24 mouse cellular contexts compared by ENCODE assay signal in genomic region chr11:53745260-53745659, GRCm38 (mm10). TPM values are rescaled to one million over a fixed set of nuclear protein-coding genes. Genes with fewer than 3 reads are reported as not detected.
DNase-seq lines count a peak whose midpoint lies in the region; ATAC-seq and TF ChIP-seq lines count a peak whose summit lies in the region.
"Had no signal": no experiment of that assay in that cellular context is flagged by ENCODE, and none has a peak within 500 bp of the region (broad histone marks: within the 10 kb centered on the region; RNA-seq: fewer than 3 reads in every experiment).

No protein-coding gene starts in this region.

- H3K9me3 ChIP-seq in intestine, postnatal 0 days (ENCODE audit: control insufficient read depth): no peaks in the 10 kb centered on the region
- H3K9me3 ChIP-seq in intestine, embryonic 16.5 days (ENCODE audit: control insufficient read depth, low read length): no peaks in the 10 kb centered on the region
- no peaks in the 10 kb centered on the region for H3K9me3 ChIP-seq in liver, postnatal 0 days (ENCODE audit: low read length)
- H3K9me3 ChIP-seq in MEL (replicated peaks; ENCODE audit: insufficient read depth, low read length): no peaks in the 10 kb centered on the region
- H3K9me3 ChIP-seq: embryonic facial prominence, embryonic 12.5 days; forebrain, embryonic 15.5 days; G1E; heart, embryonic 13.5 days; hindbrain, embryonic 13.5 days had no signal

- H3K27me3 ChIP-seq in intestine, postnatal 0 days (replicated peaks; ENCODE audit: control insufficient read depth, insufficient read depth, low read length): no peaks in the 10 kb centered on the region
- H3K27me3 ChIP-seq in intestine, embryonic 16.5 days (replicated peaks; ENCODE audit: control insufficient read depth, insufficient read depth, low read length): no peaks in the 10 kb centered on the region
- H3K27me3 ChIP-seq in liver, postnatal 0 days (ENCODE audit: insufficient read depth, low read length): no peaks in the 10 kb centered on the region
- H3K27me3 ChIP-seq in MEL (ENCODE audit: control insufficient read depth in 1 of 2, insufficient read depth in 2 of 2, low read length in 2 of 2): peaks cover 11 to 32% of the 10 kb centered on the region in 2 experiments
- H3K27me3 ChIP-seq: embryonic facial prominence, embryonic 12.5 days; heart, embryonic 13.5 days; hindbrain, embryonic 13.5 days had no signal

- no peak overlapping the region for H3K4me2 ChIP-seq in intestine, postnatal 0 days (replicated peaks; ENCODE audit: low read depth)
- no peak overlapping the region for H3K4me2 ChIP-seq in intestine, embryonic 16.5 days (ENCODE audit: low read depth, low read length)
- no peak overlapping the region for H3K4me2 ChIP-seq in liver, postnatal 0 days (ENCODE audit: low read depth, low read length)
- H3K4me2 ChIP-seq: embryonic facial prominence, embryonic 12.5 days; forebrain, embryonic 15.5 days; heart, embryonic 13.5 days; hindbrain, embryonic 13.5 days had no signal

- H3K4me3 ChIP-seq in intestine, postnatal 0 days (ENCODE audit: low read depth, low read length): no peak overlapping the region
- H3K4me3 ChIP-seq in intestine, embryonic 16.5 days (ENCODE audit: low read length): no peak overlapping the region
- H3K4me3 ChIP-seq in liver, postnatal 0 days (ENCODE audit: low read depth, low read length): no peak overlapping the region
- no peak overlapping the region for H3K4me3 ChIP-seq in MEL (ENCODE audit: control insufficient read depth in 1 of 2, insufficient read depth in 1 of 2, low read depth in 2 of 2, low read length in 2 of 2)
- H3K4me3 ChIP-seq: embryonic facial prominence, embryonic 12.5 days; forebrain, embryonic 15.5 days; heart, embryonic 13.5 days; hindbrain, embryonic 13.5 days had no signal

- no peak for TF ChIP-seq EP300 in liver, postnatal 0 days (IDR thresholded peaks at IDR 0.05; ENCODE audit: low read depth)
- no peak for TF ChIP-seq EP300 in MEL (IDR thresholded peaks at IDR 0.05; ENCODE audit: low read depth in 1 of 2, low read length in 2 of 2)

- no peaks in the 10 kb centered on the region for H3K36me3 ChIP-seq in intestine, postnatal 0 days (ENCODE audit: control insufficient read depth, insufficient read depth)
- H3K36me3 ChIP-seq in intestine, embryonic 16.5 days (ENCODE audit: control insufficient read depth, insufficient read depth, low read length): no peaks in the 10 kb centered on the region
- no peaks in the 10 kb centered on the region for H3K36me3 ChIP-seq in liver, postnatal 0 days (replicated peaks; ENCODE audit: insufficient read depth, low read length)
- no peaks in the 10 kb centered on the region for H3K36me3 ChIP-seq in MEL (ENCODE audit: control insufficient read depth in 1 of 2, insufficient read depth in 2 of 2, low read length in 2 of 2)
- H3K36me3 ChIP-seq: embryonic facial prominence, embryonic 12.5 days; forebrain, embryonic 15.5 days; G1E; heart, embryonic 13.5 days; hindbrain, embryonic 13.5 days had no signal

- no peak overlapping the region for H3K27ac ChIP-seq in intestine, postnatal 0 days (ENCODE audit: low read depth, low read length)
- no peak overlapping the region for H3K27ac ChIP-seq in intestine, embryonic 16.5 days (ENCODE audit: low read length)
- no peak overlapping the region for H3K27ac ChIP-seq in liver, postnatal 0 days (ENCODE audit: low read depth)
- no peak overlapping the region for H3K27ac ChIP-seq in MEL (ENCODE audit: control insufficient read depth, low read depth, low read length)
- H3K27ac ChIP-seq: embryonic facial prominence, embryonic 12.5 days; forebrain, embryonic 15.5 days; heart, embryonic 13.5 days; hindbrain, embryonic 13.5 days; hindbrain, postnatal 0 days had no signal

- H3K79me2 ChIP-seq in MEL (ENCODE audit: control insufficient read depth, insufficient read depth, low read length, poor library complexity): no peaks in the 10 kb centered on the region

- 84% methylated on average over 2 of the region's 2 CpGs for WGBS in intestine, postnatal 0 days
- 93% methylated on average over 2 of the region's 2 CpGs for WGBS in intestine, embryonic 16.5 days
- 79% methylated on average over 2 of the region's 2 CpGs for WGBS in liver, postnatal 0 days (ENCODE audit: insufficient replicate concordance)

- peak; percentile 51 for TF ChIP-seq CTCF in intestine, postnatal 0 days (IDR thresholded peaks at IDR 0.05; ENCODE audit: low read depth)
- peak; percentile 30 for TF ChIP-seq CTCF in liver, postnatal 0 days (IDR thresholded peaks at IDR 0.05; ENCODE audit: low read depth)
- TF ChIP-seq CTCF in MEL (IDR thresholded peaks at IDR 0.05 in 2 of 3, conservative IDR thresholded peaks at IDR 0.05 in 1 of 3; ENCODE audit: control insufficient read depth in 1 of 3, insufficient read depth in 1 of 3, low read depth in 2 of 3, low read length in 3 of 3, poor library complexity in 1 of 3, severe bottlenecking in 1 of 3): peak in 1 of 3 experiments; percentile 55; a peak in 3 of 6 replicates

- H3K4me1 ChIP-seq in intestine, postnatal 0 days (replicated peaks; ENCODE audit: control insufficient read depth, insufficient read depth, low read length): no peaks in the 10 kb centered on the region
- no peaks in the 10 kb centered on the region for H3K4me1 ChIP-seq in intestine, embryonic 16.5 days (ENCODE audit: control insufficient read depth, insufficient read depth, low read length)
- H3K4me1 ChIP-seq in liver, postnatal 0 days (ENCODE audit: insufficient read depth): peaks cover 2% of the 10 kb centered on the region; the same call in 1 of the 2 replicates
- no peaks in the 10 kb centered on the region for H3K4me1 ChIP-seq in MEL (ENCODE audit: control insufficient read depth in 1 of 2, insufficient read depth in 2 of 2, low read length in 2 of 2)
- H3K4me1 ChIP-seq: embryonic facial prominence, embryonic 12.5 days; forebrain, embryonic 15.5 days; hindbrain, embryonic 13.5 days had no signal

- TF ChIP-seq POLR2A in MEL (IDR thresholded peaks at IDR 0.05; ENCODE audit: control insufficient read depth in 1 of 2, insufficient read depth in 1 of 2, low read depth in 1 of 2, low read length in 2 of 2, poor library complexity in 1 of 2): no peak

- TF ChIP-seq RAD21 in MEL (IDR thresholded peaks at IDR 0.05; ENCODE audit: low read depth, low read length): peak; percentile 51

- no peak for ATAC-seq in intestine, postnatal 0 days
- ATAC-seq in intestine, embryonic 16.5 days: no peak
- no peak for ATAC-seq in liver, postnatal 0 days
- ATAC-seq: forebrain, embryonic 15.5 days; hindbrain, postnatal 0 days had no signal

- no peak overlapping the region for H3K9ac ChIP-seq in intestine, postnatal 0 days (ENCODE audit: low read depth, low read length)
- no peak overlapping the region for H3K9ac ChIP-seq in intestine, embryonic 16.5 days (ENCODE audit: low read depth, low read length)
- H3K9ac ChIP-seq in liver, postnatal 0 days (replicated peaks): no peak overlapping the region
- H3K9ac ChIP-seq in MEL (ENCODE audit: control insufficient read depth, low read depth, low read length, poor library complexity, severe bottlenecking): no peak overlapping the region
- H3K9ac ChIP-seq: embryonic facial prominence, embryonic 12.5 days; forebrain, embryonic 15.5 days; heart, embryonic 13.5 days; hindbrain, embryonic 13.5 days had no signal

- DNase-seq in liver, postnatal 0 days: no peak
- DNase-seq in liver (no peak), MEL (ENCODE audit: low read depth, low spot score) (no peak)
- peak; percentile 40 for DNase-seq in induced T-regulatory cell, adult 2 months (ENCODE audit: low read depth)
- no peak for DNase-seq in cerebellum, postnatal 10 days
- no peak for DNase-seq in adrenal gland, adult 2 months
- DNase-seq: adrenal gland, adult 8-10 months; adrenal gland, postnatal 36 days; cerebellum, adult 2 months; cerebellum, postnatal 14 days; gastrocnemius, postnatal 10 days had no signal

RNA-seq across cellular contexts. Expression of gene Irf1, which starts 24.6 kb away (rescaled TPM):
- polyA plus RNA-seq in intestine, postnatal 0 days (2015; fragmentation: Nextera tagmentation; extraction: Ambion mirVana): 64.3 and 76.1 TPM in 2 replicates
- 52.9 and 58.7 TPM in 2 replicates for polyA plus RNA-seq in intestine, embryonic 16.5 days (2015; fragmentation: Nextera tagmentation; extraction: Ambion mirVana)
- 22.0 and 24.5 TPM in 2 replicates for polyA plus RNA-seq in liver, postnatal 0 days (2015; fragmentation: Nextera tagmentation; extraction: Ambion mirVana)
- 0.46 and 0.73 TPM in 2 replicates for total RNA-seq in MEL (2012; rRNA removed)
- polyA plus RNA-seq in MEL (2012; ENCODE audit: insufficient read depth in 1 of 2, insufficient read length in 2 of 2, low read depth in 1 of 2, low replicate concordance in 2 of 2, missing spikeins in 1 of 2): 1 to 10 TPM in 1 of 2 experiments, not detected in 1; 1.9 TPM
- 10 to 100 TPM; 22.7 to 35.5 TPM for total RNA-seq in adrenal gland, adult 2 months (2021)
- 43.7 and 59.0 TPM in 2 replicates for polyA plus RNA-seq in adrenal gland, adult 2 months (2012; rRNA removed)

RNA-seq across cellular contexts. Expression of gene Il5, which starts 24.7 kb away (rescaled TPM):
- not detected in 2 replicates for polyA plus RNA-seq in intestine, postnatal 0 days (2015; fragmentation: Nextera tagmentation; extraction: Ambion mirVana)
- polyA plus RNA-seq in intestine, embryonic 16.5 days (2015; fragmentation: Nextera tagmentation; extraction: Ambion mirVana): not detected in 2 replicates
- polyA plus RNA-seq in liver, postnatal 0 days (2015; fragmentation: Nextera tagmentation; extraction: Ambion mirVana): not detected in 2 replicates
- not detected in 2 replicates for total RNA-seq in MEL (2012; rRNA removed)
- not detected for polyA plus RNA-seq in MEL (2012; ENCODE audit: insufficient read depth in 1 of 2, insufficient read length in 2 of 2, low read depth in 1 of 2, low replicate concordance in 2 of 2, missing spikeins in 1 of 2)
- not detected for total RNA-seq in adrenal gland, adult 2 months (2021)
- polyA plus RNA-seq in adrenal gland, adult 2 months (2012; rRNA removed): 0.06 and 0.12 TPM in 2 replicates
- total RNA-seq: adrenal gland, adult 8-10 months; adrenal gland, postnatal 36 days; common myeloid progenitor, adult 5-6 weeks; gastrocnemius, postnatal 10 days; hematopoietic stem cell, adult 5-6 weeks; hindbrain, postnatal 0 days had no signal
- polyA plus RNA-seq: embryonic facial prominence, embryonic 12.5 days; forebrain, embryonic 11.5 days; forebrain, embryonic 15.5 days; G1E; gonadal fat pad, adult 2 months; heart, embryonic 13.5 days; hindbrain, embryonic 13.5 days; hindbrain, postnatal 0 days had no signal

RNA-seq across cellular contexts. Expression of gene Gm17334, which starts 27.7 kb away (rescaled TPM):
- polyA plus RNA-seq in intestine, postnatal 0 days (2015; fragmentation: Nextera tagmentation; extraction: Ambion mirVana): 0.17 and 0.67 TPM in 2 replicates
- 0.34 and 0.81 TPM in 2 replicates for polyA plus RNA-seq in intestine, embryonic 16.5 days (2015; fragmentation: Nextera tagmentation; extraction: Ambion mirVana)
- 0.12 and 0.23 TPM in 2 replicates for polyA plus RNA-seq in liver, postnatal 0 days (2015; fragmentation: Nextera tagmentation; extraction: Ambion mirVana)
- not detected in 2 replicates for total RNA-seq in MEL (2012; rRNA removed)
- not detected for polyA plus RNA-seq in MEL (2012; ENCODE audit: insufficient read depth in 1 of 2, insufficient read length in 2 of 2, low read depth in 1 of 2, low replicate concordance in 2 of 2, missing spikeins in 1 of 2)
- total RNA-seq in adrenal gland, adult 2 months (2021): under 1 TPM; 0.43 to 0.45 TPM
- polyA plus RNA-seq in adrenal gland, adult 2 months (2012; rRNA removed): 1.4 and 1.5 TPM in 2 replicates
- total RNA-seq: G1E; hindbrain, postnatal 0 days had no signal
- polyA plus RNA-seq: embryonic facial prominence, embryonic 12.5 days; forebrain, embryonic 11.5 days; forebrain, embryonic 15.5 days; G1E; heart, postnatal 0 days; hindbrain, embryonic 13.5 days; hindbrain, postnatal 0 days had no signal

RNA-seq across cellular contexts. Expression of gene Rad50, which starts 38.1 kb away (rescaled TPM):
- 15.6 and 19.3 TPM in 2 replicates for polyA plus RNA-seq in intestine, postnatal 0 days (2015; fragmentation: Nextera tagmentation; extraction: Ambion mirVana)
- 24.8 and 28.5 TPM in 2 replicates for polyA plus RNA-seq in intestine, embryonic 16.5 days (2015; fragmentation: Nextera tagmentation; extraction: Ambion mirVana)
- 9.7 and 11.1 TPM in 2 replicates for polyA plus RNA-seq in liver, postnatal 0 days (2015; fragmentation: Nextera tagmentation; extraction: Ambion mirVana)
- 41.2 and 44.6 TPM in 2 replicates for total RNA-seq in MEL (2012; rRNA removed)
- 100 to 1,000 TPM in 1 of 2 experiments, 10 to 100 TPM in 1; 32.6 to 447 TPM for polyA plus RNA-seq in MEL (2012; ENCODE audit: insufficient read depth in 1 of 2, insufficient read length in 2 of 2, low read depth in 1 of 2, low replicate concordance in 2 of 2, missing spikeins in 1 of 2)
- total RNA-seq in adrenal gland, adult 2 months (2021): 10 to 100 TPM; 11.6 to 13.8 TPM
- polyA plus RNA-seq in adrenal gland, adult 2 months (2012; rRNA removed): 2.6 and 3.6 TPM in 2 replicates
